Mouse (Mus musculus) neural tube, embryonic 14.5 days (tissue): ENCODE results near the gene Alox12e. TPM values are rescaled to one million over a fixed set of nuclear protein-coding genes. Genes with fewer than 3 reads are reported as not detected.

ENCODE experiments used
- ATAC-seq: fragments of 200-750 bp; cut with Nextera tagmentation; 2 replicates; pipeline ENCODE4 v1.8.0; 2017; ENCODE audit warnings: low read depth, mild to moderate bottlenecking, moderate TSS enrichment, moderate library complexity
- H3K27ac ChIP-seq: fragments of 300-500 bp; sonication (generic); 2 replicates; pipeline ENCODE4 v1.5.1; 2014; ENCODE audit warnings: low read depth, mild to moderate bottlenecking, control low read depth, low read length, moderate library complexity, mixed read lengths
- H3K27me3 ChIP-seq: fragments of 300-500 bp; sonication (generic); 2 replicates; pipeline ENCODE4 v1.6.1; 2014; ENCODE audit warnings: low read length; ENCODE audit not compliant: control insufficient read depth, insufficient read depth
- H3K36me3 ChIP-seq: fragments of 300-500 bp; sonication (generic); 2 replicates; pipeline ENCODE4 v1.6.1; 2014; ENCODE audit warnings: low read length, mixed read lengths; ENCODE audit not compliant: control insufficient read depth, insufficient read depth
- H3K4me1 ChIP-seq: fragments of 300-500 bp; sonication (generic); 2 replicates; pipeline ENCODE4 v1.6.1; 2014; ENCODE audit warnings: low read length; ENCODE audit not compliant: control insufficient read depth, insufficient read depth
- H3K4me2 ChIP-seq: fragments of 300-500 bp; sonication (generic); 2 replicates; pipeline ENCODE4 v1.6.1; 2014; ENCODE audit warnings: mild to moderate bottlenecking, low read depth, low read length, control low read depth
- H3K4me3 ChIP-seq: fragments of 300-500 bp; sonication (generic); 2 replicates; pipeline ENCODE4 v1.5.1; 2014; ENCODE audit warnings: low read depth, low read length, control low read depth, mixed read lengths
- H3K9ac ChIP-seq: fragments of 300-500 bp; sonication (generic); replicated peaks from 2 replicates; pipeline ENCODE4 v1.6.1; 2014; ENCODE audit warnings: low read depth, mild to moderate bottlenecking, control low read depth, low read length, mixed read lengths
- H3K9me3 ChIP-seq: fragments of 300-500 bp; sonication (generic); 2 replicates; pipeline ENCODE4 v1.6.1; 2016; ENCODE audit warnings: low read length; ENCODE audit not compliant: control insufficient read depth
- WGBS: fragments of 180-500 bp; shearing (Covaris S2); extraction: QIAGEN DNeasy Blood & Tissue Kit; methylation state at CpG from one replicate; pipeline ENCODE4 v1.1.7; 2014; 5-methylcytosine and 5-hydroxymethylcytosine counted together
- polyA plus RNA-seq: library from polyadenylated mRNA; unstranded; fragments of >200 nt; fragmentation: Nextera tagmentation; extraction: Ambion mirVana; gene quantifications from 2 replicates; pipeline ENCODE4 v1.2.1, GENCODE M21; 2014

The Alox12e gene
- polyA plus RNA-seq, 1 experiment from 2014 or later = not detected

GRCm38 (mm10) chr11:70297836-70298454 lies 24.5 kb downstream of the Alox12e start:
- Histone ChIP-seq H3K4me3 (no peak overlapping the region), H3K36me3 (no peaks in the 10 kb centered on the region), H3K27me3 (no peaks in the 10 kb centered on the region), H3K9ac (no peak overlapping the region), H3K9me3 (no peaks in the 10 kb centered on the region; the same call in 1 of the 2 replicates), H3K4me2 (no peak overlapping the region), H3K4me1 (no peaks in the 10 kb centered on the region), H3K27ac (no peak overlapping the region)
- no peak for ATAC-seq
- 65% methylated on average over 12 of the region's 12 CpGs for WGBS

GRCm38 (mm10) chr11:70297405-70297804 lies 25.0 kb downstream of the Alox12e start:
- Histone ChIP-seq H3K36me3 (no peaks in the 10 kb centered on the region), H3K27ac (no peak overlapping the region), H3K9ac (no peak overlapping the region), H3K9me3 (no peaks in the 10 kb centered on the region; the same call in 1 of the 2 replicates), H3K4me2 (no peak overlapping the region), H3K4me3 (no peak overlapping the region), H3K27me3 (no peaks in the 10 kb centered on the region), H3K4me1 (no peaks in the 10 kb centered on the region)
- WGBS = 64% methylated on average over 4 of the region's 4 CpGs
- ATAC-seq = no peak

- H3K4me1 ChIP-seq = no peaks in the 10 kb centered on the region
- WGBS = 87% methylated on average over 6 of the region's 6 CpGs
- ATAC-seq = no peak
- no peak overlapping the region for H3K9ac ChIP-seq
- no peaks in the 10 kb centered on the region for H3K36me3 ChIP-seq
- no peaks in the 10 kb centered on the region for H3K9me3 ChIP-seq
- H3K27ac ChIP-seq = no peak overlapping the region
- H3K4me3 ChIP-seq = no peak overlapping the region
- H3K4me2 ChIP-seq = no peak overlapping the region
- H3K27me3 ChIP-seq = no peaks in the 10 kb centered on the region
Measured at GRCm38 (mm10) chr11:70293881-70294280, 28.5 kb downstream of the Alox12e start.

GRCm38 (mm10) chr11:70291235-70291634 lies 31.2 kb downstream of the Alox12e start:
- no peaks in the 10 kb centered on the region for H3K9me3 ChIP-seq
- no peak overlapping the region for H3K27ac ChIP-seq
- no peak overlapping the region for H3K9ac ChIP-seq
- 86% methylated on average over 6 of the region's 6 CpGs for WGBS
- H3K27me3 ChIP-seq = no peaks in the 10 kb centered on the region
- H3K4me1 ChIP-seq = no peaks in the 10 kb centered on the region
- ATAC-seq = no peak
- H3K36me3 ChIP-seq = no peaks in the 10 kb centered on the region
- no peak overlapping the region for H3K4me2 ChIP-seq
- no peak overlapping the region for H3K4me3 ChIP-seq

- Histone ChIP-seq H3K4me1 (no peaks in the 10 kb centered on the region), H3K36me3 (no peaks in the 10 kb centered on the region), H3K4me2 (no peak overlapping the region), H3K27me3 (no peaks in the 10 kb centered on the region), H3K4me3 (no peak overlapping the region), H3K9ac (no peak overlapping the region), H3K9me3 (no peaks in the 10 kb centered on the region), H3K27ac (no peak overlapping the region)
- no peak for ATAC-seq
- 55% methylated on average over 6 of the region's 6 CpGs for WGBS
Measured at GRCm38 (mm10) chr11:70289236-70289635, 33.2 kb downstream of the Alox12e start.

- no peak overlapping the region for H3K9ac ChIP-seq
- no peaks in the 10 kb centered on the region for H3K27me3 ChIP-seq
- no peak for ATAC-seq
- H3K4me1 ChIP-seq = no peaks in the 10 kb centered on the region
- 83% methylated on average over 10 of the region's 10 CpGs for WGBS
- H3K4me3 ChIP-seq = no peak overlapping the region
- no peaks in the 10 kb centered on the region for H3K9me3 ChIP-seq
- H3K36me3 ChIP-seq = no peaks in the 10 kb centered on the region
- H3K4me2 ChIP-seq = no peak overlapping the region
- no peak overlapping the region for H3K27ac ChIP-seq
Measured at GRCm38 (mm10) chr11:70288102-70288501, 34.3 kb downstream of the Alox12e start.

- 76% methylated on average over 5 of the region's 5 CpGs for WGBS
- H3K9me3 ChIP-seq = no peaks in the 10 kb centered on the region
- no peak overlapping the region for H3K27ac ChIP-seq
- no peak overlapping the region for H3K4me3 ChIP-seq
- no peak overlapping the region for H3K4me2 ChIP-seq
- H3K9ac ChIP-seq = no peak overlapping the region
- no peaks in the 10 kb centered on the region for H3K36me3 ChIP-seq
- ATAC-seq = no peak
- no peaks in the 10 kb centered on the region for H3K4me1 ChIP-seq
- no peaks in the 10 kb centered on the region for H3K27me3 ChIP-seq
Measured at GRCm38 (mm10) chr11:70285686-70286085, 36.7 kb downstream of the Alox12e start.

GRCm38 (mm10) chr11:70284757-70285156 lies 37.7 kb downstream of the Alox12e start:
- WGBS = 83% methylated on average over 3 of the region's 3 CpGs
- H3K36me3 ChIP-seq = no peaks in the 10 kb centered on the region
- no peaks in the 10 kb centered on the region for H3K4me1 ChIP-seq
- H3K27ac ChIP-seq = no peak overlapping the region
- no peak overlapping the region for H3K4me2 ChIP-seq
- no peaks in the 10 kb centered on the region for H3K27me3 ChIP-seq
- no peak overlapping the region for H3K9ac ChIP-seq
- no peak for ATAC-seq
- H3K9me3 ChIP-seq = no peaks in the 10 kb centered on the region
- no peak overlapping the region for H3K4me3 ChIP-seq

GRCm38 (mm10) chr11:70283666-70284065 lies 38.8 kb downstream of the Alox12e start:
- Histone ChIP-seq H3K4me3 (no peak overlapping the region), H3K9me3 (no peaks in the 10 kb centered on the region), H3K27ac (no peak overlapping the region), H3K4me1 (no peaks in the 10 kb centered on the region), H3K27me3 (no peaks in the 10 kb centered on the region), H3K9ac (no peak overlapping the region), H3K36me3 (no peaks in the 10 kb centered on the region), H3K4me2 (no peak overlapping the region)
- WGBS = 90% methylated on average over 4 of the region's 4 CpGs
- ATAC-seq = no peak
